Mouse (Mus musculus): ENCODE results near the gene Pde6b.

GRCm38 (mm10) chr5:108349511-108350148 is 38.6 kb upstream of the Pde6b start:
- TF ChIP-seq CTCF (IDR thresholded peaks at IDR 0.05; ENCODE audit: low read depth, low read length) = no peak
- no peak for TF ChIP-seq POLR2A (IDR thresholded peaks at IDR 0.05; ENCODE audit: extremely low read depth, insufficient read depth, low read length)
